Mouse (Mus musculus) megakaryocyte, adult 5-6 weeks (primary cell): ENCODE results near the gene Rexo4. TPM values are rescaled to one million over a fixed set of nuclear protein-coding genes. Genes with fewer than 3 reads are reported as not detected.

Experiments used
- ATAC-seq: 2 replicates; pipeline ENCODE4 v1.8.0; 2016; ENCODE audit warnings: mild to moderate bottlenecking, inconsistent platforms; ENCODE audit not compliant: poor library complexity, severe bottlenecking
- total RNA-seq, 2 experiments: library from RNA; stranded (forward) in 1 of 2; stranded (reverse) in 1 of 2; fragments of 153-499, 151-499 nt in 1 of 2; fragments of 221-1000, 200-1000 nt in 1 of 2; gene quantifications; 2 replicates each; pipeline versions ENCODE4 v1.2.3 to v1.2.4; 2015 to 2017

Gene Rexo4
- total RNA-seq (2015) (19.4 and 21.1 TPM in 2 replicates), total RNA-seq (2017) (69.1 and 72.6 TPM in 2 replicates)

GRCm38 (mm10) chr2:26963923-26964723 is at the start of gene Rexo4:
Rexo4 (minus strand) TSS chr2:26964386.
- ATAC-seq: peak; percentile 95

GRCm38 (mm10) chr2:27009714-27010244 is 45.6 kb upstream of the Rexo4 start, which contains the start of gene Cacfd1:
Cacfd1 (plus strand) TSS chr2:27009926.
- peak; percentile 93 for ATAC-seq

- ATAC-seq: no peak
Measured at GRCm38 (mm10) chr2:27007701-27008100, 43.5 kb upstream of the Rexo4 start.

- no peak for ATAC-seq
Measured at GRCm38 (mm10) chr2:27006255-27006654, 42.1 kb upstream of the Rexo4 start.

- ATAC-seq: no peak
Measured at GRCm38 (mm10) chr2:26997993-26998392, 33.8 kb upstream of the Rexo4 start.

GRCm38 (mm10) chr2:26997498-26997897 is 33.3 kb upstream of the Rexo4 start:
- no peak for ATAC-seq

GRCm38 (mm10) chr2:26993936-26994335 is 29.8 kb upstream of the Rexo4 start:
- ATAC-seq: no peak

- ATAC-seq: no peak
Measured at GRCm38 (mm10) chr2:26984640-26985039, 20.5 kb upstream of the Rexo4 start.

GRCm38 (mm10) chr2:26984179-26984578 is 20.0 kb upstream of the Rexo4 start:
- ATAC-seq: no peak

GRCm38 (mm10) chr2:26980361-26980760 is 16.2 kb upstream of the Rexo4 start:
- no peak for ATAC-seq

GRCm38 (mm10) chr2:26973960-26974359 is 9.8 kb upstream of the Rexo4 start:
- ATAC-seq: peak; percentile 35; the same call in 1 of the 2 replicates

- no peak for ATAC-seq
Measured at GRCm38 (mm10) chr2:26973116-26973515, 8.9 kb upstream of the Rexo4 start, which contains the start of gene Adamts13. Adamts13 (plus strand) TSS chr2:26973416.

- ATAC-seq: no peak
Measured at GRCm38 (mm10) chr2:26967262-26967661, 3.1 kb upstream of the Rexo4 start.

GRCm38 (mm10) chr2:26964724-26965370 is 661 bp upstream of the Rexo4 start:
- no peak for ATAC-seq

GRCm38 (mm10) chr2:26960756-26961155 is 3.4 kb downstream of the Rexo4 start:
- no peak for ATAC-seq

- ATAC-seq: no peak
Measured at GRCm38 (mm10) chr2:26957488-26957859, 6.7 kb downstream of the Rexo4 start.

GRCm38 (mm10) chr2:26956811-26957487 is 7.2 kb downstream of the Rexo4 start:
- no peak for ATAC-seq

GRCm38 (mm10) chr2:26954735-26955395 is 9.3 kb downstream of the Rexo4 start:
- no peak for ATAC-seq

- ATAC-seq: no peak
Measured at GRCm38 (mm10) chr2:26952866-26953265, 11.3 kb downstream of the Rexo4 start.

GRCm38 (mm10) chr2:26952193-26952592 is 12.0 kb downstream of the Rexo4 start:
- ATAC-seq: peak; percentile 56; the same call in 1 of the 2 replicates
